Mouse (Mus musculus): Measurements from ENCODE around the gene Rhbdd3.

The Rhbdd3 gene

GRCm38 (mm10) chr11:5098736-5099542, at the start of gene Rhbdd3, which contains the start of gene Ewsr1:
Gene Rhbdd3, plus strand, starts transcription at chr11:5098926.
Gene Ewsr1, minus strand, starts transcription at chr11:5099266.
- DNase-seq (ENCODE audit: extremely low read depth, insufficient read length, low spot score): peak; percentile 95

- no peak for DNase-seq (ENCODE audit: extremely low read depth, insufficient read length, low spot score)
These were observed 47.1 kb upstream of the Rhbdd3 start for GRCm38 (mm10) chr11:5051629-5052028.

GRCm38 (mm10) chr11:5052200-5052854, 46.4 kb upstream of the Rhbdd3 start:
- no peak for DNase-seq (ENCODE audit: extremely low read depth, insufficient read length, low spot score)

- DNase-seq (ENCODE audit: extremely low read depth, insufficient read length, low spot score): no peak
These were observed 44.6 kb upstream of the Rhbdd3 start for GRCm38 (mm10) chr11:5054151-5054550.

GRCm38 (mm10) chr11:5054874-5055273, 43.9 kb upstream of the Rhbdd3 start:
- DNase-seq (ENCODE audit: extremely low read depth, insufficient read length, low spot score): no peak

GRCm38 (mm10) chr11:5055945-5056938, 42.5 kb upstream of the Rhbdd3 start:
- DNase-seq (ENCODE audit: extremely low read depth, insufficient read length, low spot score): no peak

GRCm38 (mm10) chr11:5057064-5057463, 41.7 kb upstream of the Rhbdd3 start:
- DNase-seq (ENCODE audit: extremely low read depth, insufficient read length, low spot score): no peak

- DNase-seq (ENCODE audit: extremely low read depth, insufficient read length, low spot score): no peak
These were observed 41.2 kb upstream of the Rhbdd3 start for GRCm38 (mm10) chr11:5057541-5057855.

- no peak for DNase-seq (ENCODE audit: extremely low read depth, insufficient read length, low spot score)
These were observed 40.7 kb upstream of the Rhbdd3 start, which contains the start of gene Rasl10a for GRCm38 (mm10) chr11:5057856-5058641. Gene Rasl10a, plus strand, starts transcription at chr11:5058128.

GRCm38 (mm10) chr11:5058783-5059182, 39.9 kb upstream of the Rhbdd3 start:
- no peak for DNase-seq (ENCODE audit: extremely low read depth, insufficient read length, low spot score)

- no peak for DNase-seq (ENCODE audit: extremely low read depth, insufficient read length, low spot score)
These were observed 39.5 kb upstream of the Rhbdd3 start for GRCm38 (mm10) chr11:5059230-5059629.

- peak; percentile 45 for DNase-seq (ENCODE audit: extremely low read depth, insufficient read length, low spot score)
These were observed 39.0 kb upstream of the Rhbdd3 start for GRCm38 (mm10) chr11:5059704-5060156.

- DNase-seq (ENCODE audit: extremely low read depth, insufficient read length, low spot score): no peak
These were observed 37.8 kb upstream of the Rhbdd3 start for GRCm38 (mm10) chr11:5060756-5061412.

- DNase-seq (ENCODE audit: extremely low read depth, insufficient read length, low spot score): no peak
These were observed 37.1 kb upstream of the Rhbdd3 start for GRCm38 (mm10) chr11:5061413-5062139.

- no peak for DNase-seq (ENCODE audit: extremely low read depth, insufficient read length, low spot score)
These were observed 36.4 kb upstream of the Rhbdd3 start for GRCm38 (mm10) chr11:5062326-5062725.

- DNase-seq (ENCODE audit: extremely low read depth, insufficient read length, low spot score): no peak
These were observed 35.7 kb upstream of the Rhbdd3 start for GRCm38 (mm10) chr11:5062860-5063505.

- DNase-seq (ENCODE audit: extremely low read depth, insufficient read length, low spot score): peak; percentile 39
These were observed 35.0 kb upstream of the Rhbdd3 start for GRCm38 (mm10) chr11:5063561-5064281.

Data from 3134 (cell line).